Mouse (Mus musculus) urinary bladder, postnatal 4 days (tissue): Measurements from ENCODE around the gene Fastkd5.
"Not testable (repeated sequence)": the region's sequence is repeated elsewhere in the genome, so short reads cannot be mapped to it uniquely, and the experiment has no call there.

ENCODE experiments used
- DNase-seq, 2 experiments: peaks; one replicate each; pipeline ENCODE4 v3.0.0; 2021 to 2022; ENCODE audit warnings: low spot score in 2 of 2

Gene Fastkd5

GRCm38 (mm10) chr2:130577021-130577420, 52.8 kb downstream of the Fastkd5 start:
- no peak for DNase-seq

- not testable (repeated sequence) for DNase-seq
These were observed 53.3 kb downstream of the Fastkd5 start for GRCm38 (mm10) chr2:130576564-130576963.

GRCm38 (mm10) chr2:130575873-130576272, 54.0 kb downstream of the Fastkd5 start, which contains the start of gene Oxt:
Gene Oxt, plus strand, starts transcription at chr2:130576173.
- no peak for DNase-seq

GRCm38 (mm10) chr2:130574960-130575359, 54.9 kb downstream of the Fastkd5 start:
- DNase-seq, result no peak

GRCm38 (mm10) chr2:130569926-130570325, 59.9 kb downstream of the Fastkd5 start:
- no peak for DNase-seq

- DNase-seq, result no peak
These were observed 60.9 kb downstream of the Fastkd5 start for GRCm38 (mm10) chr2:130568921-130569320.

- DNase-seq, result no peak
These were observed 64.8 kb downstream of the Fastkd5 start for GRCm38 (mm10) chr2:130564983-130565382.

- DNase-seq, result no peak
These were observed 65.8 kb downstream of the Fastkd5 start for GRCm38 (mm10) chr2:130564063-130564462.
